Mouse (Mus musculus): Measurements from ENCODE around the gene Zfp322a. TPM values are rescaled to one million over a fixed set of nuclear protein-coding genes. Genes with fewer than 3 reads are reported as not detected.
"Not testable (repeated sequence)": the region's sequence is repeated elsewhere in the genome, so short reads cannot be mapped to it uniquely, and the experiment has no call there.

The Zfp322a gene
- polyA plus RNA-seq, 1 experiment from 2014 or later: 48.8 TPM

- Histone ChIP-seq H3K36me3 (replicated peaks; ENCODE audit: control insufficient read depth, insufficient read depth) (no peaks in the 10 kb centered on the region), H3K4me1 (replicated peaks; ENCODE audit: control insufficient read depth, insufficient read depth, low read length) (0 out of 2 replicates have a peak, but pooled peaks cover 3% of the 10 kb centered on the region), H3K27ac (no peak overlapping the region), H3K9ac (no peak overlapping the region), H3K4me2 (replicated peaks) (peak overlapping the region; percentile 46; the same call in 1 of the 2 replicates), H3K27me3 (ENCODE audit: control insufficient read depth, insufficient read depth, low read length) (peaks cover 43% of the 10 kb centered on the region), H3K4me3 (replicated peaks; ENCODE audit: low read length) (peak overlapping the region; percentile 22; the same call in 1 of the 2 replicates), H3K9me3 (ENCODE audit: control insufficient read depth, low read length) (no peaks in the 10 kb centered on the region)
- DNase-seq (ENCODE audit: low spot score) (no peak), ATAC-seq (ENCODE audit: low FRiP score) (no peak)
- 6% methylated on average over 24 of the region's 24 CpGs for WGBS
Measured at GRCm38 (mm10) chr13:23400771-23401682, 32.0 kb upstream of the Zfp322a start.

GRCm38 (mm10) chr13:23396913-23397312 is 27.9 kb upstream of the Zfp322a start:
- H3K27me3 ChIP-seq (ENCODE audit: control insufficient read depth, insufficient read depth, low read length): peaks cover 58% of the 10 kb centered on the region
- not testable (repeated sequence) for H3K4me1 ChIP-seq (replicated peaks; ENCODE audit: control insufficient read depth, insufficient read depth, low read length); H3K27ac ChIP-seq; ATAC-seq (ENCODE audit: low FRiP score); H3K9me3 ChIP-seq (ENCODE audit: control insufficient read depth, low read length); H3K4me3 ChIP-seq (replicated peaks; ENCODE audit: low read length); H3K9ac ChIP-seq; H3K36me3 ChIP-seq (replicated peaks; ENCODE audit: control insufficient read depth, insufficient read depth); DNase-seq (ENCODE audit: low spot score)
- peak overlapping the region; percentile 72; the same call in 1 of the 2 replicates for H3K4me2 ChIP-seq (replicated peaks)
- 9% methylated on average over 14 of the region's 14 CpGs for WGBS

GRCm38 (mm10) chr13:23396246-23396703 is 27.3 kb upstream of the Zfp322a start:
- DNase-seq (ENCODE audit: low spot score) (peak; percentile 32), ATAC-seq (ENCODE audit: low FRiP score) (no peak)
- H3K4me2 ChIP-seq (replicated peaks): peak overlapping the region; percentile 72
- no peak overlapping the region for H3K27ac ChIP-seq
- H3K4me3 ChIP-seq (replicated peaks; ENCODE audit: low read length): peak overlapping the region; percentile 38
- H3K9me3 ChIP-seq (ENCODE audit: control insufficient read depth, low read length): no peaks in the 10 kb centered on the region
- no peaks in the 10 kb centered on the region for H3K36me3 ChIP-seq (replicated peaks; ENCODE audit: control insufficient read depth, insufficient read depth)
- H3K4me1 ChIP-seq (replicated peaks; ENCODE audit: control insufficient read depth, insufficient read depth, low read length): 0 out of 2 replicates have a peak, but pooled peaks cover 5% of the 10 kb centered on the region
- peak overlapping the region; percentile 16; the same call in 1 of the 2 replicates for H3K9ac ChIP-seq
- under 1% methylated on average over 31 of the region's 31 CpGs for WGBS
- H3K27me3 ChIP-seq (ENCODE audit: control insufficient read depth, insufficient read depth, low read length): peaks cover 56% of the 10 kb centered on the region

- DNase-seq (ENCODE audit: low spot score): peak; percentile 31
- 4% methylated on average over 43 of the region's 43 CpGs for WGBS
Measured at GRCm38 (mm10) chr13:23395301-23396245, 26.6 kb upstream of the Zfp322a start.

GRCm38 (mm10) chr13:23387548-23387947 is 18.5 kb upstream of the Zfp322a start:
- Histone ChIP-seq H3K27ac (no peak overlapping the region), H3K4me2 (replicated peaks) (no peak overlapping the region), H3K4me3 (replicated peaks; ENCODE audit: low read length) (no peak overlapping the region), H3K4me1 (replicated peaks; ENCODE audit: control insufficient read depth, insufficient read depth, low read length) (no peaks in the 10 kb centered on the region), H3K36me3 (replicated peaks; ENCODE audit: control insufficient read depth, insufficient read depth) (no peaks in the 10 kb centered on the region), H3K9ac (no peak overlapping the region), H3K9me3 (ENCODE audit: control insufficient read depth, low read length) (no peaks in the 10 kb centered on the region), H3K27me3 (ENCODE audit: control insufficient read depth, insufficient read depth, low read length) (no peaks in the 10 kb centered on the region)
- WGBS: 85% methylated on average over 1 of the region's 1 CpGs
- ATAC-seq (ENCODE audit: low FRiP score) (no peak), DNase-seq (ENCODE audit: low spot score) (no peak)

More at GRCm38 (mm10) chr13:23395301-23396245, 26.6 kb upstream of the Zfp322a start:
- no peak for ATAC-seq (ENCODE audit: low FRiP score)
- H3K27me3 ChIP-seq (ENCODE audit: control insufficient read depth, insufficient read depth, low read length): peaks cover 49% of the 10 kb centered on the region
- H3K9ac ChIP-seq: peak overlapping the region; percentile 16; the same call in 1 of the 2 replicates
- no peak overlapping the region for H3K27ac ChIP-seq
- H3K4me1 ChIP-seq (replicated peaks; ENCODE audit: control insufficient read depth, insufficient read depth, low read length): 0 out of 2 replicates have a peak, but pooled peaks cover 5% of the 10 kb centered on the region
- peak overlapping the region; percentile 38 for H3K4me3 ChIP-seq (replicated peaks; ENCODE audit: low read length)
- H3K36me3 ChIP-seq (replicated peaks; ENCODE audit: control insufficient read depth, insufficient read depth): no peaks in the 10 kb centered on the region
- peak overlapping the region; percentile 72 for H3K4me2 ChIP-seq (replicated peaks)
- H3K9me3 ChIP-seq (ENCODE audit: control insufficient read depth, low read length): no peaks in the 10 kb centered on the region

- Histone ChIP-seq H3K36me3 (replicated peaks; ENCODE audit: control insufficient read depth, insufficient read depth) (no peaks in the 10 kb centered on the region), H3K27me3 (ENCODE audit: control insufficient read depth, insufficient read depth, low read length) (no peaks in the 10 kb centered on the region), H3K4me3 (replicated peaks; ENCODE audit: low read length) (no peak overlapping the region), H3K27ac (no peak overlapping the region), H3K4me1 (replicated peaks; ENCODE audit: control insufficient read depth, insufficient read depth, low read length) (no peaks in the 10 kb centered on the region), H3K9ac (no peak overlapping the region), H3K4me2 (replicated peaks) (no peak overlapping the region), H3K9me3 (ENCODE audit: control insufficient read depth, low read length) (no peaks in the 10 kb centered on the region)
- 69% methylated on average over 1 of the region's 1 CpGs for WGBS
- no peak for ATAC-seq (ENCODE audit: low FRiP score)
- DNase-seq (ENCODE audit: low spot score): no peak
Measured at GRCm38 (mm10) chr13:23383127-23383526, 14.1 kb upstream of the Zfp322a start.

- H3K4me1 ChIP-seq (replicated peaks; ENCODE audit: control insufficient read depth, insufficient read depth, low read length): peaks cover 15% of the 10 kb centered on the region
- no peak overlapping the region for H3K9ac ChIP-seq
- no peak overlapping the region for H3K4me2 ChIP-seq (replicated peaks)
- DNase-seq (ENCODE audit: low spot score): no peak
- H3K9me3 ChIP-seq (ENCODE audit: control insufficient read depth, low read length): no peaks in the 10 kb centered on the region
- H3K36me3 ChIP-seq (replicated peaks; ENCODE audit: control insufficient read depth, insufficient read depth): 0 out of 2 replicates have a peak, but pooled peaks cover 2% of the 10 kb centered on the region
- H3K27me3 ChIP-seq (ENCODE audit: control insufficient read depth, insufficient read depth, low read length): no peaks in the 10 kb centered on the region
- WGBS: 85% methylated on average over 1 of the region's 1 CpGs
- ATAC-seq (ENCODE audit: low FRiP score): no peak
- no peak overlapping the region for H3K27ac ChIP-seq
- no peak overlapping the region for H3K4me3 ChIP-seq (replicated peaks; ENCODE audit: low read length)
Measured at GRCm38 (mm10) chr13:23372433-23372832, 3.4 kb upstream of the Zfp322a start.

GRCm38 (mm10) chr13:23370075-23370474 is 1.1 kb upstream of the Zfp322a start:
- H3K9ac ChIP-seq: peak overlapping the region; percentile 77; the same call in 1 of the 2 replicates
- 0 out of 2 replicates have a peak overlapping the region, but pooled peaks have one; percentile 92 for H3K27ac ChIP-seq
- H3K4me3 ChIP-seq (replicated peaks; ENCODE audit: low read length): peak overlapping the region; percentile 69
- ATAC-seq (ENCODE audit: low FRiP score): no peak
- H3K27me3 ChIP-seq (ENCODE audit: control insufficient read depth, insufficient read depth, low read length): no peaks in the 10 kb centered on the region
- DNase-seq (ENCODE audit: low spot score): no peak
- H3K4me1 ChIP-seq (replicated peaks; ENCODE audit: control insufficient read depth, insufficient read depth, low read length): peaks cover 31% of the 10 kb centered on the region
- H3K4me2 ChIP-seq (replicated peaks): peak overlapping the region; percentile 81
- 88% methylated on average over 4 of the region's 4 CpGs for WGBS
- H3K9me3 ChIP-seq (ENCODE audit: control insufficient read depth, low read length): no peaks in the 10 kb centered on the region
- peaks cover 15% of the 10 kb centered on the region; the same call in 1 of the 2 replicates for H3K36me3 ChIP-seq (replicated peaks; ENCODE audit: control insufficient read depth, insufficient read depth)

All from hindbrain, embryonic 14.5 days (tissue).